Mouse (Mus musculus) MEL (cell line): ENCODE data around the gene Zfp105. TPM values are rescaled to one million over a fixed set of nuclear protein-coding genes. Genes with fewer than 3 reads are reported as not detected.

ENCODE experiments used
- DNase-seq: peaks from one replicate; pipeline ENCODE4 v3.0.0; 2011; ENCODE audit warnings: low read depth, low spot score
- H3K27ac ChIP-seq: 2 replicates; pipeline ENCODE4 v1.5.1; 2012; ENCODE audit warnings: low read depth, mild to moderate bottlenecking, control low read depth, low read length, moderate library complexity; ENCODE audit not compliant: control insufficient read depth
- H3K27me3 ChIP-seq, 2 experiments: fragments of 150-350 bp in 1 of 2; sonication (generic) in 1 of 2; 2 replicates each; pipeline ENCODE4 v1.6.1; 2012; ENCODE audit warnings: low read length in 2 of 2, mild to moderate bottlenecking in 2 of 2, improper control_type of control experiment in 1 of 2, moderate library complexity in 1 of 2; ENCODE audit not compliant: insufficient read depth in 2 of 2, control insufficient read depth in 1 of 2
- H3K36me3 ChIP-seq, 2 experiments: 2 replicates each; pipeline ENCODE4 v1.6.1; 2012 to 2014; ENCODE audit warnings: low read length in 2 of 2, improper control_type of control experiment in 1 of 2, inconsistent platforms in 1 of 2, mild to moderate bottlenecking in 1 of 2; ENCODE audit not compliant: insufficient read depth in 2 of 2, control insufficient read depth in 1 of 2
- H3K4me1 ChIP-seq, 2 experiments: fragments of 150-350 bp in 1 of 2; sonication (generic) in 1 of 2; 2 replicates each; pipeline ENCODE4 v1.6.1; 2012; ENCODE audit warnings: low read length in 2 of 2, improper control_type of control experiment in 1 of 2, mild to moderate bottlenecking in 1 of 2; ENCODE audit not compliant: insufficient read depth in 2 of 2, control insufficient read depth in 1 of 2
- H3K4me3 ChIP-seq, 2 experiments: fragments of 150-350 bp in 1 of 2; sonication (generic) in 1 of 2; 2 replicates each; pipeline ENCODE4 v1.5.1; 2012; ENCODE audit warnings: low read depth in 2 of 2, low read length in 2 of 2, mild to moderate bottlenecking in 2 of 2, moderate library complexity in 2 of 2, control low read depth in 1 of 2, improper control_type of control experiment in 1 of 2; ENCODE audit not compliant: control insufficient read depth in 1 of 2, insufficient read depth in 1 of 2
- H3K79me2 ChIP-seq: 2 replicates; pipeline ENCODE4 v1.6.1; 2012; ENCODE audit warnings: mild to moderate bottlenecking, low read length, moderate library complexity; ENCODE audit not compliant: control insufficient read depth, poor library complexity, insufficient read depth
- H3K9ac ChIP-seq: 2 replicates; pipeline ENCODE4 v1.6.1; 2012; ENCODE audit warnings: low read depth, mild to moderate bottlenecking, control low read depth, low read length, moderate library complexity; ENCODE audit not compliant: control insufficient read depth, poor library complexity, severe bottlenecking
- H3K9me3 ChIP-seq: fragments of 150-350 bp; sonication (generic); replicated peaks from 2 replicates; pipeline ENCODE4 v1.6.1; 2012; ENCODE audit warnings: mild to moderate bottlenecking, low read length, improper control_type of control experiment, moderate library complexity; ENCODE audit not compliant: insufficient read depth
- BHLHE40 ChIP-seq: IDR thresholded peaks from 2 replicates; pipeline ENCODE4 v1.6.1; 2012; ENCODE audit warnings: low read depth, mild to moderate bottlenecking, inconsistent platforms, low read length, improper control_type of control experiment, borderline replicate concordance
- CHD1 ChIP-seq: IDR thresholded peaks from 2 replicates; pipeline ENCODE4 v1.6.1; 2012; ENCODE audit warnings: low read depth, mild to moderate bottlenecking, inconsistent platforms, low read length, improper control_type of control experiment
- E2F4 ChIP-seq: IDR thresholded peaks from 2 replicates; pipeline ENCODE4 v1.6.1; 2011; ENCODE audit warnings: low read depth, low read length, improper control_type of control experiment, borderline replicate concordance
- ELF1 ChIP-seq: IDR thresholded peaks from 2 replicates; pipeline ENCODE4 v1.6.1; 2014; ENCODE audit warnings: low read depth, mild to moderate bottlenecking, inconsistent platforms, low read length, improper control_type of control experiment, moderate library complexity
- EP300 ChIP-seq, 2 experiments: IDR thresholded peaks; 2 replicates each; pipeline ENCODE4 v1.6.1; 2011; ENCODE audit warnings: improper control_type of control experiment in 2 of 2, low read length in 2 of 2, low read depth in 1 of 2, mild to moderate bottlenecking in 1 of 2
- ETS1 ChIP-seq: IDR thresholded peaks from 2 replicates; pipeline ENCODE4 v1.6.1; 2012; ENCODE audit warnings: low read depth, mild to moderate bottlenecking, inconsistent platforms, low read length, improper control_type of control experiment, moderate library complexity
- GABPA ChIP-seq: IDR thresholded peaks from 2 replicates; pipeline ENCODE4 v1.6.1; 2012; ENCODE audit warnings: low read depth, mild to moderate bottlenecking, inconsistent platforms, low read length, improper control_type of control experiment, moderate library complexity
- GATA1 ChIP-seq: IDR thresholded peaks from 2 replicates; pipeline ENCODE4 v1.6.1; 2011; ENCODE audit warnings: low read depth, low read length, improper control_type of control experiment
- HCFC1 ChIP-seq: IDR thresholded peaks from 2 replicates; pipeline ENCODE4 v1.6.1; 2012; ENCODE audit warnings: low read depth, mild to moderate bottlenecking, inconsistent platforms, low read length, improper control_type of control experiment, moderate library complexity
- KAT2A ChIP-seq: conservative IDR thresholded peaks from 2 replicates; pipeline ENCODE4 v1.6.1; 2012; ENCODE audit warnings: low read depth, low read length, improper control_type of control experiment, inconsistent platforms
- MAFK ChIP-seq: IDR thresholded peaks from 2 replicates; pipeline ENCODE4 v1.6.1; 2011; ENCODE audit warnings: low read depth, mild to moderate bottlenecking, low read length, improper control_type of control experiment, borderline replicate concordance
- MAX ChIP-seq: IDR thresholded peaks from 2 replicates; pipeline ENCODE4 v1.6.1; 2011; ENCODE audit warnings: low read length, improper control_type of control experiment
- MAZ ChIP-seq: IDR thresholded peaks from 2 replicates; pipeline ENCODE4 v1.6.1; 2012; ENCODE audit warnings: low read depth, mild to moderate bottlenecking, inconsistent platforms, low read length, improper control_type of control experiment
- MXI1 ChIP-seq: IDR thresholded peaks from 2 replicates; pipeline ENCODE4 v1.6.1; 2011; ENCODE audit warnings: mild to moderate bottlenecking, low read depth, low read length, improper control_type of control experiment
- NELFE ChIP-seq: IDR thresholded peaks from 2 replicates; pipeline ENCODE4 v1.6.1; 2011; ENCODE audit warnings: low read depth, low read length, improper control_type of control experiment
- NRF1 ChIP-seq: IDR thresholded peaks from 2 replicates; pipeline ENCODE4 v1.6.1; 2014; ENCODE audit warnings: low read depth, mild to moderate bottlenecking, inconsistent platforms, low read length, improper control_type of control experiment, moderate library complexity; ENCODE audit not compliant: poor library complexity, insufficient read depth, severe bottlenecking
- POLR2A ChIP-seq, 2 experiments: IDR thresholded peaks; 2 replicates each; pipeline ENCODE4 v1.6.1; 2011 to 2012; ENCODE audit warnings: low read length in 2 of 2, mild to moderate bottlenecking in 2 of 2, control low read depth in 1 of 2, improper control_type of control experiment in 1 of 2, low read depth in 1 of 2, moderate library complexity in 1 of 2; ENCODE audit not compliant: control insufficient read depth in 1 of 2, insufficient read depth in 1 of 2, poor library complexity in 1 of 2
- RCOR1 ChIP-seq: IDR thresholded peaks from 2 replicates; pipeline ENCODE4 v1.6.1; 2012; ENCODE audit warnings: low read depth, mild to moderate bottlenecking, inconsistent platforms, low read length, improper control_type of control experiment
- SIN3A ChIP-seq: IDR thresholded peaks from 2 replicates; pipeline ENCODE4 v1.6.1; 2012; ENCODE audit warnings: low read length, improper control_type of control experiment, inconsistent platforms
- SMC3 ChIP-seq: IDR thresholded peaks from 2 replicates; pipeline ENCODE4 v1.6.1; 2011; ENCODE audit warnings: low read depth, low read length, improper control_type of control experiment
- TAL1 ChIP-seq: IDR thresholded peaks from 2 replicates; pipeline ENCODE4 v1.6.1; 2012; ENCODE audit warnings: mild to moderate bottlenecking, inconsistent platforms, low read length, moderate library complexity, mixed read lengths
- TBP ChIP-seq: IDR thresholded peaks from 2 replicates; pipeline ENCODE4 v1.8.0; 2011; ENCODE audit warnings: low read depth, low read length, improper control_type of control experiment
- TCF12 ChIP-seq: IDR thresholded peaks from 2 replicates; pipeline ENCODE4 v1.6.1; 2014; ENCODE audit warnings: low read depth, mild to moderate bottlenecking, inconsistent platforms, low read length, improper control_type of control experiment, moderate library complexity
- USF1 ChIP-seq: IDR thresholded peaks from 2 replicates; pipeline ENCODE4 v1.6.1; 2014; ENCODE audit warnings: low read depth, mild to moderate bottlenecking, inconsistent platforms, low read length, improper control_type of control experiment, moderate library complexity
- USF2 ChIP-seq, 2 experiments: IDR thresholded peaks; 2 replicates each; pipeline ENCODE4 v1.6.1; 2011 to 2012; ENCODE audit warnings: improper control_type of control experiment in 2 of 2, low read length in 2 of 2, borderline replicate concordance in 1 of 2, inconsistent platforms in 1 of 2, low read depth in 1 of 2, mild to moderate bottlenecking in 1 of 2; ENCODE audit not compliant: insufficient read depth in 1 of 2
- ZC3H11A ChIP-seq: IDR thresholded peaks from 2 replicates; pipeline ENCODE4 v1.6.1; 2012; ENCODE audit warnings: low read depth, mild to moderate bottlenecking, inconsistent platforms, low read length, improper control_type of control experiment
- ZMIZ1 ChIP-seq: IDR thresholded peaks from 2 replicates; pipeline ENCODE4 v1.6.1; 2012; ENCODE audit warnings: low read depth, mild to moderate bottlenecking, inconsistent platforms, low read length, improper control_type of control experiment, moderate library complexity
- ZNF384 ChIP-seq: IDR thresholded peaks from 2 replicates; pipeline ENCODE4 v1.6.1; 2012; ENCODE audit warnings: low read depth, mild to moderate bottlenecking, inconsistent platforms, low read length, improper control_type of control experiment
- polyA plus RNA-seq, 2 experiments: library from polyadenylated mRNA; stranded (reverse) in 1 of 2; unstranded in 1 of 2; fragments of >175 nt in 1 of 2; fragments of >200 nt in 1 of 2; gene quantifications; 2 replicates each; pipeline versions ENCODE4 v1.2.1 to v1.2.4; 2012; ENCODE audit warnings: low replicate concordance in 2 of 2, low read depth in 1 of 2; ENCODE audit not compliant: insufficient read length in 2 of 2, insufficient read depth in 1 of 2, missing spikeins in 1 of 2
- total RNA-seq: library from RNA; depleted of rRNA; stranded (reverse); fragments of 300-350 nt; gene quantifications from 2 replicates; pipeline ENCODE4 v1.2.3, GENCODE M21; 2012

The Zfp105 gene
- total and polyA plus RNA-seq, 3 experiments = not detected

DNA sequence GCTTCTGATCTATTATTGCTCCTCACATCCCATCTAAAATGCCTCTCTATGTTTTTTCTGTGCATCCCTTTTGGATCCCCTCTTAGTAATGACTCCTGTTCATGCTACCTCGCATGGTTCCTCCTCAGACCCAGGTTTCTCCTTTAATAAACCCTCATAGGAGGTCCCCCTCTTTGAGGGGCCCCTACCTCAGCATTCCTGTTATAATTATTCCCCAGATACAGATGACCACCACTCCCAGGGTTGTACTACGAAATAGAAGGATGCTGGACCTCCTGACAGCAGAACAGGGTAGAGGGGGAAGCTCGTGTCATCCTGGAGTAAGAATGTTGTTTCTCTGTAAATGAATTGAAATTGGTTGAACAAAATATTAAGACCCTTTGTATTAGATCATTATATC is 37.5 kb upstream of the Zfp105 start, which contains the start of gene Zkscan7:
Gene Zkscan7, plus strand, starts transcription at position 301 of the 400 bp plus-strand sequence.
- no peak for TF ChIP-seq ZMIZ1
- no peak for TF ChIP-seq ETS1
- no peak for TF ChIP-seq ZC3H11A
- TF ChIP-seq CHD1 = no peak
- no peak for TF ChIP-seq KAT2A
- no peak for TF ChIP-seq TCF12
- no peak for TF ChIP-seq GATA1
- no peak for TF ChIP-seq E2F4
- TF ChIP-seq MXI1 = no peak
- no peak for TF ChIP-seq MAX
- TF ChIP-seq TBP = no peak
- no peak for TF ChIP-seq POLR2A (IDR thresholded peaks at IDR 0.05; ENCODE audit: control insufficient read depth in 1 of 2, insufficient read depth in 1 of 2, low read depth in 1 of 2, low read length in 2 of 2, poor library complexity in 1 of 2)
- TF ChIP-seq GABPA = no peak
- TF ChIP-seq MAFK = no peak
- no peak for TF ChIP-seq EP300 (IDR thresholded peaks at IDR 0.05; ENCODE audit: low read depth in 1 of 2, low read length in 2 of 2)
- no peak for DNase-seq
- Histone ChIP-seq H3K4me1 (peaks cover 0 to 6% of the 10 kb centered on the region in 2 experiments; a peak in 2 of 4 replicates), H3K4me3 (peak within 1 kb of the TSS; percentile 81 to 88; a peak in 3 of 4 replicates), H3K27ac (no peak within 1 kb of the TSS), H3K9me3 (no peaks in the 10 kb centered on the region), H3K9ac (no peak within 1 kb of the TSS), H3K79me2 (peaks cover 3% of the 10 kb centered on the region; the same call in 1 of the 2 replicates), H3K27me3 (peaks cover 6% of the 10 kb centered on the region in 2 experiments; a peak in 3 of 4 replicates), H3K36me3 (no peaks in the 10 kb centered on the region; a peak in 1 of 4 replicates)

DNA sequence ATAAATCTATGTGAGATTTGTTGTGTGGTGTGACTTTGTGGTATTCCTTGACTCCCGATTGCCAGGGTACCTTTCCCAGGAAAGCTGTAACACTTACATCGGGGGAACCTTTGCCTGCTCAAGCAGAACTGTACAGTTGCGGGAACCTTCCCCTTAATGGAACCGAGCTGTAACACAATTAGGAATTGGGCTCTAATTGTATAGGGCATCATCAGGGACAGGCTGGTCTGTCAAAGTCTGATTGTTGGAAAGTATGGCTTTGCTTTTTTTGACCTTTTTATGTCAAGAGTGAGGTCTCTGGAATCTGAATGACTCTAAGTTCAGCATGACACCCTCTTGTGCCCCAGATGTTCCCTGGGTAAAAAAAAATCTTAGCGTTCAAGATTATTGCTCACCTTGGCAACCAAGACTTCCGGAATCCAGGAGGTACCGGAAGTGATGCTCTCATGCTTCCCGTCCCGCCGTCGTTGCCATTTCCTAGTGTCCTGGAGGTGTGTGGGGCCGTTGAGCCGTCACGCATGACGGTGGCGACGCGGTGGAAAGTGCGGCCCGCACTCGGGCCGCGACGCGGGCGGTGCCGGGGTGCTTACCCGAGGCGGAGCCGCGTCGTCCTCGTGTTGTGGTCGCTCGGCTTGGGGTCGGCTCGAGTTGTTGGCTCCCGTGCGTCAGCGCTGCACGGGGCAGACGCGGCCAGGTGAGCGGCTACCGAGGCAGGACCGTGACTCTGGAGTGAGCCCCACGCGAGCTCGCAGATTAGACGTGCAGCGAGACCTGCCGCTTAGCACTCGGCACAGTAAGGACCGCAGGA is 36.3 kb upstream of the Zfp105 start:
- Histone ChIP-seq H3K27me3 (peaks cover 4 to 6% of the 10 kb centered on the region in 2 experiments; a peak in 3 of 4 replicates), H3K4me1 (peaks cover 0 to 6% of the 10 kb centered on the region in 2 experiments; a peak in 2 of 4 replicates), H3K79me2 (peaks cover 3% of the 10 kb centered on the region; the same call in 1 of the 2 replicates), H3K9ac (peak overlapping the region; percentile 84), H3K27ac (no peak overlapping the region), H3K36me3 (no peaks in the 10 kb centered on the region; a peak in 1 of 4 replicates), H3K4me3 (peak overlapping the region; percentile 81 to 88), H3K9me3 (no peaks in the 10 kb centered on the region)
- DNase-seq = peak; percentile 86
- TF ChIP-seq TBP (0 out of 2 replicates have a peak, but pooled peaks have one; percentile 26), MXI1 (no peak), SIN3A (peak; percentile 40; the same call in 1 of the 2 replicates), USF2 (IDR thresholded peaks at IDR 0.05; ENCODE audit: borderline replicate concordance in 1 of 2, insufficient read depth in 1 of 2, low read depth in 1 of 2, low read length in 2 of 2) (no peak), ETS1 (no peak), NELFE (peak; percentile 62), ZMIZ1 (no peak), ZNF384 (peak; percentile 77), RCOR1 (no peak), TCF12 (no peak), USF1 (no peak), GATA1 (no peak), EP300 (IDR thresholded peaks at IDR 0.05; ENCODE audit: low read depth in 1 of 2, low read length in 2 of 2) (no peak), TAL1 (no peak), BHLHE40 (no peak), MAX (no peak), SMC3 (no peak), MAZ (no peak), HCFC1 (peak; percentile 77), ELF1 (peak; percentile 83), ZC3H11A (no peak), NRF1 (no peak)
